Mouse (Mus musculus) thymus, adult 2 months (tissue): ENCODE measurements around the gene Slc2a12. TPM values are rescaled to one million over a fixed set of nuclear protein-coding genes. Genes with fewer than 3 reads are reported as not detected.

ENCODE experiments used
- DNase-seq: peaks from one replicate; pipeline ENCODE4 v3.0.0; 2021
- H3K27ac ChIP-seq: fragments of 200-500 bp; 2 replicates; pipeline ENCODE4 v1.5.1; 2012; ENCODE audit warnings: low read length, control low read depth; ENCODE audit not compliant: control insufficient read depth, insufficient read depth
- H3K27me3 ChIP-seq: fragments of 200-500 bp; 2 replicates; pipeline ENCODE4 v1.6.1; 2012; ENCODE audit warnings: mild to moderate bottlenecking, low read length, moderate library complexity, mixed read lengths; ENCODE audit not compliant: control insufficient read depth, insufficient read depth
- H3K36me3 ChIP-seq: fragments of 200-500 bp; 2 replicates; pipeline ENCODE4 v1.6.1; 2012; ENCODE audit warnings: mild to moderate bottlenecking, low read length, moderate library complexity; ENCODE audit not compliant: control insufficient read depth, insufficient read depth
- H3K4me1 ChIP-seq: fragments of 200-500 bp; replicated peaks from 2 replicates; pipeline ENCODE4 v1.6.1; 2012; ENCODE audit warnings: low read length; ENCODE audit not compliant: control insufficient read depth, insufficient read depth
- H3K4me3 ChIP-seq: fragments of 200-500 bp; 2 replicates; pipeline ENCODE4 v1.5.1; 2012; ENCODE audit warnings: mild to moderate bottlenecking, low read length, control low read depth, moderate library complexity; ENCODE audit not compliant: control insufficient read depth, insufficient read depth
- CTCF ChIP-seq: fragments of 200-500 bp; IDR thresholded peaks from 2 replicates; pipeline ENCODE4 v1.5.1; 2012; ENCODE audit warnings: mild to moderate bottlenecking, control low read depth, low read length, moderate library complexity, borderline replicate concordance; ENCODE audit not compliant: control insufficient read depth, poor library complexity, insufficient read depth; ENCODE audit errors: extremely low read depth
- POLR2A ChIP-seq: fragments of 200-500 bp; IDR thresholded peaks from 2 replicates; pipeline ENCODE4 v1.6.1; 2012; ENCODE audit warnings: mild to moderate bottlenecking, low read length, control low read depth, moderate library complexity; ENCODE audit not compliant: control insufficient read depth, poor library complexity, insufficient read depth; ENCODE audit errors: extremely low read depth
- WGBS: fragments of 180-500 bp; shearing (Covaris S2); methylation state at CpG from one replicate; pipeline ENCODE4 v1.1.7; 2018; 5-methylcytosine and 5-hydroxymethylcytosine counted together
- polyA plus RNA-seq: library from polyadenylated mRNA; depleted of rRNA; stranded (reverse); fragments of >200 nt; gene quantifications from 2 replicates; pipeline ENCODE4 v1.2.3, GENCODE M21; 2012

Slc2a12 gene
- polyA plus RNA-seq, 1 experiment: 0.88 TPM

DNA sequence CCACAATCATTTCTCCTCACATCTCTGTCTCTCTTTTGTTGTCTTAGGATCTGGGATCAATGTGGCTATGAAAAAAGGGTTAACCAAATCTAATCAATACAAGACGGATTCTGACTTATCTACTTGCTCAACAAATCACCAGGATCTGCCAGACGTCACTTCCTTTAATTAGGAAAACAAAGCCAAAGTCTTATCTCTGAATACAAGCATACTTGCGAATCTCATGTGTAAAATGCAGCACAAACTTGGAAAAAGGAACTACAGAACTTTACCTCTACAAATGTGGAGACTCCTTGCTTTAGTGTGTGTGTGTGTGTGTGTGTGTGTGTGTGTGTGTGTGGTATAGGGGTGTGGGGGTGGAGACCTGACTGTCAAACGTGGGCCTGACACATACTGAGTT is 80.4 kb downstream of the Slc2a12 start:
- TF ChIP-seq POLR2A: no peak
- TF ChIP-seq CTCF: no peak
- H3K27ac ChIP-seq: no peak overlapping the region
- H3K4me3 ChIP-seq: no peak overlapping the region
- H3K27me3 ChIP-seq: no peaks in the 10 kb centered on the region
- 71% methylated on average over 4 of the region's 4 CpGs for WGBS
- H3K4me1 ChIP-seq: peaks cover 5% of the 10 kb centered on the region
- DNase-seq: no peak
- H3K36me3 ChIP-seq: no peaks in the 10 kb centered on the region

DNA sequence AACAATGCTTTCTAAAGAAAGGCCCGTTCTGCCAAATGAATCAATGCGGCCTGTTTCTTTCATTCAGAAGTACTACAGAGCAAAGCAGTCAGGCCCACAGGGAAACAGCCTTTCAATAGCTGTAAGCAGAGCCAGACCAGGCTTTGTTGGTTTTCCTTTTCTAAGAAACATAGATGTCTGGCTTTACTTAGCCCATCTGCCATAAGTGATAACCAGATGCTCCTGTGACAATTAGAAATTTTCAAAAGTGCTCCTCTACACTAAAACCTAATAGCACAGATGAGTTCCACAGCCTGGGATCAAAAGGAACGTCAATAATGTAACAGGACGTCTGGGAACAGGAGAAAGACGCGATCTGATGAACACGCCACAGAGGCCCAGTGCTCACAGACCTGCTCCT is 81.5 kb downstream of the Slc2a12 start:
- WGBS: 97% methylated on average over 7 of the region's 7 CpGs
- no peaks in the 10 kb centered on the region for H3K27me3 ChIP-seq
- H3K36me3 ChIP-seq: no peaks in the 10 kb centered on the region
- no peak overlapping the region for H3K27ac ChIP-seq
- peaks cover 5% of the 10 kb centered on the region for H3K4me1 ChIP-seq
- no peak for DNase-seq
- no peak overlapping the region for H3K4me3 ChIP-seq
- no peak for TF ChIP-seq CTCF
- TF ChIP-seq POLR2A: no peak

DNA sequence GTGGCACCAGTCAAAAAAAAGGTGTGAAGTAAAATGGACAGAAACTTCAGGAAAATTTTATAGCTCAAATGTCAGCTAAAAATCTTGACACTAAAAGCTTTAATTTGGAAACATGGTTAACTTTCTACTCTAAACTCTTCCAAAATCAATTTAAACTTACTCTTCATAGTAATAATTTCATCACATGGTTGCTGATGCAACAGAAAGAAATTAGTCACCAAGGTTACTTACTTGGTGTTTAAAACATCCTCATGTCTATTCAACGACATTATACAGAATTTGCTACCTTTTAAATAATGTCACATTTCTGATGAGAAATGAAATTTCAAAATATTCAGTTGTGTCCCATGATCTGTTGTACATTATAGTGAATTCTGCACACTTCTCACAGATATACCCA is 83.4 kb downstream of the Slc2a12 start:
- no peaks in the 10 kb centered on the region for H3K36me3 ChIP-seq
- TF ChIP-seq CTCF (no peak), POLR2A (no peak)
- 100% methylated on average over 1 of the region's 1 CpGs for WGBS
- no peak overlapping the region for H3K4me3 ChIP-seq
- peaks cover 10% of the 10 kb centered on the region for H3K4me1 ChIP-seq
- H3K27me3 ChIP-seq: no peaks in the 10 kb centered on the region
- no peak overlapping the region for H3K27ac ChIP-seq
- no peak for DNase-seq

DNA sequence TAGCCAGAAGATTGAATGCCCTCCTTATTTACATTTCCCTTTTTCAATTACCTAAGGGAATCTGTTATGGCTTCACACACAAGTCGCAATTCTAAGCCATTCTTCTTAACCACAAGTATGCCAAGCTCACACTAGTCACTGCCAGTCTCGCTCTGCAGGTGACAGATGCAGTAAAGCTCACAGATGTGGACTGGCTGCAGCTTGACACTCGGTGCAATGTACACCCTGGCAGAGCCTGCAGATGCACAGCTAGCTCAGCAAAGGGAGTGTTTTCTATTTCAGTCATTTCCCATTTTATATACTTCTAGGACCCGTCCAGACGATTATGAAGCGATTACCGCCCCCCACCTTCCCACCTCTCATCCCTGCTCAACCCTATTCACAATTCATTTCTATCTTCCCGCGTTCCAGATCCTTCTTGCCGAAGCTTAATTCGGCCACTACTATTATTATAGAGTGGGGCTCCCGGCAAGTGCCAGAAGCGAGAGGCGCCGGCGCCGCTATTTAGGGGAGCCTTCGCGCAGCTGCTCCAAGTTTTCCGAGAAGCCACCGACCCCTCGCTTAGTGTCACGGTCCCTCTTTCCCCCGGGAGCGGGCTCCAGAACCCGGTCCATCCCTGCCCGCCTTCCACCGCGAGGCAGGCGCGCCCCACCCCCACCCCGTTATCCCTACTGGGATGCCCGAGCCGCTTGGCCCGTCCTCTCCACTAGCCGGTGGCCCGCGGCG is 85.6 kb downstream of the Slc2a12 start:
- Histone ChIP-seq H3K4me3 (peak overlapping the region; percentile 83), H3K27me3 (no peaks in the 10 kb centered on the region), H3K27ac (peak overlapping the region; percentile 15), H3K4me1 (peaks cover 10% of the 10 kb centered on the region), H3K36me3 (no peaks in the 10 kb centered on the region)
- TF ChIP-seq POLR2A: no peak
- no peak for TF ChIP-seq CTCF
- under 1% methylated on average over 39 of the region's 39 CpGs for WGBS
- DNase-seq: peak; percentile 40

DNA sequence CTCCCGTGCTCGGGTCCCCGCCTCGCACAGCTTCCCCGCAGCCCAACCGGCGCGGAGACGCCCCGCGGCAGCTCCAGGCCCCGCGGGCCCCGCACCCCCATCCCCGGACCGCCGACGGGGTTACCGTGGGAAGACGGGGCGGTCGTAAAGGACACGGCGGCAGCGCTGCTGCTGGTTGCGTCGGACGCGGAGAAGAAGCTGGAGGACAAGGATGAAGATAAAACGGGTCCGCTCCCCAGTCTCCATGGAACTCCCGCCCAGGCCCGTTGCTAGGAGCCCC is 86.1 kb downstream of the Slc2a12 start:
- no peaks in the 10 kb centered on the region for H3K36me3 ChIP-seq
- H3K4me3 ChIP-seq: peak overlapping the region; percentile 83
- no peak for DNase-seq
- H3K27me3 ChIP-seq: no peaks in the 10 kb centered on the region
- 1% methylated on average over 33 of the region's 33 CpGs for WGBS
- peaks cover 10% of the 10 kb centered on the region for H3K4me1 ChIP-seq
- peak overlapping the region; percentile 31; the same call in 1 of the 2 replicates for H3K27ac ChIP-seq
- no peak for TF ChIP-seq CTCF
- no peak for TF ChIP-seq POLR2A

DNA sequence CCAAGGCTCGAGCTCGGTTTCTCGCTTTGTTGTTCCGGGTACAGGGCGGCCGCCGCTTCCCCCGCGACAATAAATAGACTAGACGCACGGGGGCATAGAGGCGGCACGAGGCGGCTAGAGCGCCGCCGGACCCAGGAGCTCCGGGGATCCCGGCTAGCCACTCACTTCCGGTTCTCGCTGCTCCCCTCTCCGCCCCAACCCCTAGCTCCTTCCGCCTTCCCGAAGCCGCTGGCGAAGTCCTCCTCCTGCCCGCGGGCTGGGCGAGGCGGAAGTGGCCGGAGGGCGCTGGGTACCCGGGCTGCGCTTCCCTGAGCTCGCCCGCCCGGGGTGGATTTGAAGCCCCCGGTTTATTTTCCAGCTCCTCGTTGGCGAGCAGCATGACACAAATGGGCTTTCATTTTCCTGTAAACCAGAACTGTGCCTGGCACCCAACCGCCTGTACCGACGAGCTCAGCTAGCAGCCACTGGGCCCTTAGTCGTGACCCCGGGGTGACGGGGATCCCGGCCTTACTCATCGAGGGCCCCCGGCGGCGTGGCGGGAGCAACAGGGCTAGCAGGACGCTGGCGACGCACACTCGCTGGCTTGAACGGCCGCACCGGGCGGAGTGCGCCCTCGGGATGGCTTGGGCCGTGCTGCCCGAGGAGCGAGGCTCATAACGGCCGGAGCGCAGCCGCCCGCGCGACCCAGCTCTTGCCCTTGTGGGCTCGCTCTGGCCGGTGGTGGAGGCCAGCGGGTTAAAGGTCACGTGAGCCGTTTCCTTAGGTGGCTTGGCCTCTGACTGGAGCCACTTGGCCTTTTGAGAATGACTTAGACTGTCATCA is 86.7 kb downstream of the Slc2a12 start, which contains the start of gene Tbpl1:
TSS of gene Tbpl1 (minus strand) at position 667 of the 822 bp plus-strand sequence.
- no peak for TF ChIP-seq CTCF
- peak; percentile 97 for TF ChIP-seq POLR2A

DNA sequence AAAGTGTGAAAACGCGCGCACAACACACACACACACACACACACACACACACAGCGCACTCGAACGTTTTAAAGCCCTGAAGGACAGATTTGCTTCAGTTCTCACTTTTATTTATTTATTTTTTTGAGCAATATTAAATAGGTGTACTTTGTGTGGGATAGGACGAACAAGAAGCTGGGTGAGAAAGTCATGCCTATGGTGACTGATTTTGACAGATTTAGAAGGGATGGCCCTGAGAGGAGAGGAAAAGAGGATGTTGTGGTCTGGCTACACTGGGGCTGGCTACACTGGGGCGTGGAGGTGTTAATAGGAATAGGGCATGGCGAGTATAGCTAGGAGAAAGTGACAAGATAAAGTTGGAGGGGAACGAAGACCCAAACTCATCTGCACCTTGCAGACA is 87.4 kb downstream of the Slc2a12 start:
- WGBS: 16% methylated on average over 10 of the region's 10 CpGs
- H3K27me3 ChIP-seq: no peaks in the 10 kb centered on the region
- no peak for DNase-seq
- H3K4me3 ChIP-seq: peak overlapping the region; percentile 83
- no peaks in the 10 kb centered on the region for H3K36me3 ChIP-seq
- no peak overlapping the region for H3K27ac ChIP-seq
- TF ChIP-seq CTCF (no peak), POLR2A (no peak)
- peaks cover 8% of the 10 kb centered on the region for H3K4me1 ChIP-seq

More for the DNA sequence above, 86.7 kb downstream of the Slc2a12 start, which contains the start of gene Tbpl1:
- DNase-seq: peak; percentile 96
- Histone ChIP-seq H3K27me3 (no peaks in the 10 kb centered on the region), H3K4me1 (peaks cover 9% of the 10 kb centered on the region), H3K4me3 (peak within 1 kb of the TSS; percentile 83), H3K27ac (peak within 1 kb of the TSS; percentile 31), H3K36me3 (no peaks in the 10 kb centered on the region)
- under 1% methylated on average over 77 of the region's 77 CpGs for WGBS
